Mouse (Mus musculus) urinary bladder, adult 18-20 months (tissue): ENCODE measurements around the gene Doc2a.
"Not testable (repeated sequence)": the region's sequence is repeated elsewhere in the genome, so short reads cannot be mapped to it uniquely, and the experiment has no call there.

Experiments used
- DNase-seq, 2 experiments: peaks; one replicate each; pipeline ENCODE4 v3.0.0; 2022; ENCODE audit warnings: low spot score in 2 of 2, mixed read lengths in 2 of 2

Gene Doc2a

GRCm38 (mm10) chr7:126868003-126868402 is 20.8 kb downstream of the Doc2a start:
- no peak for DNase-seq

DNA sequence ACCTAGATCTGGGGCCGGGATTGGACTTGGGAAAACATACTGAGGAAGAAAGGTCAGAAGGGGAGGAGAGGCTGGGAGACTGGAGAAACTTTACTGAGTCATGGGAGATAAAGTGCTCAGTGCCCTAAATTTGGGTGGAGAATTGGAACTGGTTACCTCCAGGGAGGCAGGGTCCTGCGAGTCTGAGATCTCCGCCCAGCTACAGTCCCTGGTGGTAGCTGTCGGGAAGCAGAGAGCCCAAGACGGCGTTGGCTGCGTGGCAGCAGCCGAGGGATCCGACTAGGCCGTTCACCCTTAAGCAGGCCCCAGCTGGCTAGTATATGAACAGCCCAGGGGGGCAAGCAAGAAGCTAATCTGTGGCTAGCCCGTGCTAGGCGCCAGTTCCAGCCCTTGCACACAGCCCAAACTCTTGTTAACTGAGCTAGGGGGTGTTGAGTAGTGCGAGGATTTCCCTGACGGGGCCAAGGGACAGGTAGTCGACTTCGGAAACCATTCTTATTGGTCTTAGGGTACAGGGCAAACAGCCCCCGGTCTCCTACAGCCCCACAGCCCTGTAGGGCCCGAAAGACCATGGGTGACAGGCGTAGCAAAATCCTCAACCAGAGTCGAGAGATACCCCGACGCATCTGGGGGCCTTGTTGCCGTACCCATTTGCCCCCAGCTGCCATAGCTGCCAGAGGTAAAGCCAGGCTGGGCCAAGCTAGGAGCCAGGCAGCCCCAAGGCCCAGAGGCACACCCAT is 22.7 kb downstream of the Doc2a start:
- DNase-seq: no peak

DNA sequence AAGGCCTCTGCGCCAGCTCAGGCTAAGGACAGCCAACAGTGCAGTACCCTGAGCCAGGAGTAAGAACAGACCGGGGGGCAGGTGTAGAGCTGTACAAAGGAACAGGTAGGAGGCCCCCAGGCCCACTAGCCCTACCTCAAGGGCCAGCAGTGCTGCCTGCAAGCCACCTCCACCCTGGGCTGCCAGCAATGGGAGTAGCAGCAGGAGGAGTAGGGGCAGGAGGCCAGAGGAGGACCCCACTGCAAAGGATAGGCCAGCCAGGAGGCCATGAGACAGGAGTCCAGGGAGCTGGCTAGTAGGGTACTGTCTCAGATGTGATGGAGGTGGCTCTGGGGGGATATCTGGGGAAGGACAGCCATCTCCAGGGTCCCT is 23.3 kb downstream of the Doc2a start:
- DNase-seq: no peak

DNA sequence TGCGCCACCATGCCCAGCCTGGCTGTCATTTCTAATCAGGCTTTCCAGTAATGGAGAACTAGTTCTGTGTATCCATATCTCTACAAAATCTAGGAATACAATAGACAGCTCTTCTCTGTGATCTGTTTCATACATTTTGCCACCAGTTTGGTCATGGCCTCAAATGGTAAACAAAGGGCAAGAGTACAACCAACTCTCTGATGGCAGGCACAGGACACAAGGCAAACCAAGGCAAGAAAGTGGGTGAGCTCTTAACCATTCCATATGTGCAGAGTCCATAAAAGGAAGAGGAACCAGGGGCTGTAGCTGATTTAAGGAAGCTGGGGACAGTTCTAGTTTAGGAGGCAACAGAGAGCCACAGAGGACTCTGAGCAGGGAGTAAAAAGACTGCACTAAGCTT is 30.0 kb downstream of the Doc2a start:
- DNase-seq: no peak

DNA sequence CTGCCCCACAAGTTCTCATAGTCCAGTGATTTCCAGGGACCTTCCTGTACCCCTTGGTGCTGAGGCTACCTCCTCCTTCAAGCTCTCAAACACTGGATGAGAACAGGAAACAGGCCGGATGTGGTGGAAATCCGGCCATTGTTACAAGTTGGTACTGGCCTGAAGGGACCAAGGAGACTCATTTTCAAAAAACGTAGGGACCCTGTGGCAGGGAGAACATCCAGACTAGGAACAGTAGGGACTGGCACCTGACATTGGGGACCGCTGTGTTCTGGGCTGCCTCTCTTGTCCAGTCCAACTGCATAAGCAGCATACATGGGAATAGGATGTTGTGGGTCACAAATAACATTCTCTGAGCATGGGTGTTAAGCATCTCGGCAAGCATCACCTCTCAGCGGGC is 33.8 kb downstream of the Doc2a start:
- no peak for DNase-seq

- no peak for DNase-seq
Measured at GRCm38 (mm10) chr7:126883731-126884181, 36.5 kb downstream of the Doc2a start.

- peak; percentile 94 to 98 for DNase-seq
Measured at GRCm38 (mm10) chr7:126884286-126885164, 37.3 kb downstream of the Doc2a start, which contains the start of gene Taok2. Gene Taok2 (minus strand): TSS chr7:126884703.

DNA sequence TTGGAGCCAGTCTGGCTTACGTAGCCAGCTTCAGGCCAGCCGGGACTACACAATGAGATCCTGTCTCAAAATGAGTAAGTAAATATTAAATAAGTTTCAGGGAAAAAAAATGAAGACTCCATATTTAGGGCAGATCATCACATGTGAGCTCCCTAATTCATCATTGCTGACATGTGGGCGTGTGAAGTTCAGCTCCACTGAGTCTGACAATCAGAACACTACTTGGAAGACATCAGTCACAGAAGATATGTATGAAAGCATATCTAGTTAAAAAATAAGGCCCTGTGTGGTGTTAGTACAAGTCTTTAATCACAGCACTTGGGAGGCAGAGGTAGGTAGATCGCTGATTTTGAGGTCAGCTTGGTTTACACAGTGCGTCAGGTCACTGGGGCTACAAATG is 40.1 kb downstream of the Doc2a start:
- no peak for DNase-seq

DNA sequence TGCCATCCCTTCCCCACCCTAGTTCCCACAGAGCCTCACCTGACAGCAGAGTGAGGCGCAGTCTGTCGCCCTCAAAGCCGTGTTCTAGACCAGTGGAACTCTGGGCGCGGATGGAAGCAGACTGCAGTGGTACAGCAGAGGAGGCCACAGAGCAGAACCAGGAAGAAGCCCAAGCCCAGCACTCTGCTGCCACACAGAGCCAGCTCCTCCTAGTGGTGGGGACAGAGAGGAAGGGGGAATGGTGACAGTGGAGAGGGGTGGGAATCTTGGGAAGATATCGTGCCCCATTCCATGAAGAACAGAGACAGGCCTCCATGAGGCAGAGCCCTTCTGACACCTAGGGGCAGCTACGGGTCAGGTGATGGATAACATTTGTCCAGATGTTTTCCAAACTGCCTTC is 41.6 kb downstream of the Doc2a start:
- DNase-seq: no peak

- no peak for DNase-seq
Measured at GRCm38 (mm10) chr7:126896912-126897311, 49.7 kb downstream of the Doc2a start.

DNA sequence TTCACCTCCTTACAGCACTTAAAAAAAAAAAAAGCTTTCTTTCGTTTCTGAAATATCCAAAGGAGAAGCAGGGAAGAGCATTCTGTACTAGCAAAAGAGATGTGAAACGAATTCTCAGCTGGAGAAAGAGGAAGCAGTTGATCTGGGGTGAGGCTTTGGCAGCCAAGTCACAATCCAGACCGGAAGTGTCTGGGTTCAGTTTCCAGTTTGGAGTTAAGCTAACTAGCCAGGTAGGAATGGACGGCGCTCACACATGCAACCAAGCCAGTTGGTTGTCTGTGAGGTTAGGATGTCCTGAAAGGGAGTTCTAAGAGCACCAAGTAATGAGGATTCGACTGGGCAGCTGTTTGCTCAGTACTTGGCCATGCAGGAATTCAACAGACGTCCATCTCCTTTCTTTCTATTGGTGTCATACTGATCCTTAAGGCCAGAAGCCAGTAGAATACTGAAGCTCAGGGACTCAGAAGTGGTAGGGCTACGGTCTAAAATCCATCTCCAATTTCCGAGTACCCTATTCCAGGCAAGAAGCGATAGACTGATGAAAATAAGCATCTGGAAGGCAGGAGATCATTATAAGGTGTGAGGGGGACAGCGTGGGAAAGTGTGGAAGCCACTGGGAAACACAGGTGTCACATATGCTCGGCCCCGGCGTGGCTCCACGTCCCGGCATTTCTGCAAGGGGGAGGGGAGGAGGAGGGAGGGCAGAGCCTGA is 50.3 kb downstream of the Doc2a start:
- peak in 1 of 2 experiments; percentile 26 for DNase-seq

DNA sequence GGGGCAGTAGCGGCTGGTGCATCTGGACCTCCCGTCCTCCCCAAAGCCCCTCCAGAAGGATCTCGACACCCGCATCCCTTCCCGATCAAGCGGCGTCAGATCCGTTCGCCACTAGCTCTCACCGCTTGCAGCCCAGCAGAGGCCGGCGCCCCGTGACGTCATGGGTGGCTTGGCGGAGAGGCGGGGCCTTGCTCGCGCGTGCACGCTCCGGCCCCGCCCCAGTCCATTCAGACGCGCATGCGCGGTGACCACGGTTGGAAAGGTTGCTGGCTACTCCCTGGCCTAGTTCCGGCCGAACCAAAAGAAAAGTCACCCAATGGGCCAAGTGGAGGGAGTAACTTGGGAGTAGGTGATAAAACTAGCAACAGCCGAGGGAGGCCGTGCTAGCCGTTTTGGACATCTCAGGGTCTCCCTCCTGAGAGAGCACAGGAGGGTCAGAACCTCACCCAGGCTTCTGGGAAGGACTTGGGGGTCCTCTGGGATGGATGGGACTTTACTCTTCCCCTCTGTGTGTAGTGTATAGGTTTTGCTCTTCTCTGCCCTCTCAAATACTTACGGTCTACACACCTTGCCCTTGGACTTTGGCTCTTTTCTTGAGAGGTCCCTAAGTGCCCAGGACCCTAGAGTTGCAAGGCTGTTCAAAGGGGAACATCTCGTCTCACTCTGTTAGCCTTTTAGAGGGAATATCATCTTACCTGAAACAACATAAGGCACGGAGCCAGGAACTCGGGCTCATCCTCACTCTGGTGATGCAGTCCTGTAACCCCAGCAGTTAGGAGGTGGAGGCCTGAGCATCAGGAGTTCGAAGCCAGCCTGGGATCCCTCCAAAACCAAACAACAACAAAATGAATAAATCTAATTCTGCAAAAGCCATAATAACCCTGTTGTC is 51.1 kb downstream of the Doc2a start:
- DNase-seq: peak; percentile 90 to 94

- not testable (repeated sequence) for DNase-seq
Measured at GRCm38 (mm10) chr7:126899781-126900180, 52.6 kb downstream of the Doc2a start.
